ENCODE assay signal across 16 mouse cellular contexts in genomic region chr12:108450546-108450945, GRCm38 (mm10).
DNase-seq lines count a peak whose midpoint lies in the region; ATAC-seq and TF ChIP-seq lines count a peak whose summit lies in the region.
"Had no signal": no experiment of that assay in that cellular context is flagged by ENCODE, and none has a peak within 500 bp of the region (broad histone marks: within the 10 kb centered on the region; RNA-seq: fewer than 3 reads in every experiment).

No protein-coding gene starts in this region.

- H3K4me3 ChIP-seq in heart, embryonic 13.5 days: no peak overlapping the region
- H3K4me3 ChIP-seq in heart, embryonic 11.5 days (ENCODE audit: low read depth, low read length): no peak overlapping the region
- H3K4me3 ChIP-seq in lung, postnatal 0 days (ENCODE audit: low read depth, low read length): no peak overlapping the region
- no peak overlapping the region for H3K4me3 ChIP-seq in lung, adult 2 months (replicated peaks; ENCODE audit: extremely low read depth, low read depth, low read length)
- no peak overlapping the region for H3K4me3 ChIP-seq in intestine, embryonic 15.5 days (replicated peaks)
- H3K4me3 ChIP-seq in neural tube, embryonic 13.5 days: no peak overlapping the region
- H3K4me3 ChIP-seq: embryonic facial prominence, embryonic 13.5 days had no signal

- H3K9me3 ChIP-seq in heart, embryonic 13.5 days: no peaks in the 10 kb centered on the region
- no peaks in the 10 kb centered on the region for H3K9me3 ChIP-seq in heart, embryonic 11.5 days (replicated peaks; ENCODE audit: control insufficient read depth, low read length)
- no peaks in the 10 kb centered on the region for H3K9me3 ChIP-seq in lung, postnatal 0 days (ENCODE audit: low read length)
- H3K9me3 ChIP-seq in intestine, embryonic 15.5 days: no peaks in the 10 kb centered on the region
- H3K9me3 ChIP-seq in neural tube, embryonic 13.5 days: no peaks in the 10 kb centered on the region
- H3K9me3 ChIP-seq: embryonic facial prominence, embryonic 13.5 days had no signal

- H3K27ac ChIP-seq in heart, embryonic 13.5 days (replicated peaks): no peak overlapping the region
- no peak overlapping the region for H3K27ac ChIP-seq in heart, embryonic 11.5 days (ENCODE audit: low read depth, low read length)
- H3K27ac ChIP-seq in lung, postnatal 0 days (ENCODE audit: low read length): peak overlapping the region; percentile 38; the same call in 1 of the 2 replicates
- H3K27ac ChIP-seq in intestine, embryonic 15.5 days: peak overlapping the region; percentile 22; the same call in 1 of the 2 replicates
- peak overlapping the region; percentile 38; the same call in 1 of the 2 replicates for H3K27ac ChIP-seq in neural tube, embryonic 13.5 days (replicated peaks)
- H3K27ac ChIP-seq: embryonic facial prominence, embryonic 13.5 days had no signal

- no peak for TF ChIP-seq EP300 in lung, postnatal 0 days (IDR thresholded peaks at IDR 0.05)

- no peak for DNase-seq in lung, postnatal 0 days (ENCODE audit: low spot score)
- DNase-seq in lung, adult 2 months: no peak
- DNase-seq in left cerebral cortex, postnatal 14 days (ENCODE audit: low spot score in 2 of 2): no peak
- DNase-seq in heart, adult 11 months: no peak
- DNase-seq: cerebellum, adult 11-12 months; heart, adult 18-20 months; heart, postnatal 14 days; liver; right cerebral cortex, postnatal 25 days; thymus, adult 2 months had no signal

- H3K27me3 ChIP-seq in heart, embryonic 13.5 days (replicated peaks): no peaks in the 10 kb centered on the region
- H3K27me3 ChIP-seq in heart, embryonic 11.5 days (ENCODE audit: control insufficient read depth, insufficient read depth, low read length): no peaks in the 10 kb centered on the region
- no peaks in the 10 kb centered on the region for H3K27me3 ChIP-seq in lung, postnatal 0 days (replicated peaks; ENCODE audit: insufficient read depth, low read length)
- no peaks in the 10 kb centered on the region for H3K27me3 ChIP-seq in intestine, embryonic 15.5 days (replicated peaks)
- H3K27me3 ChIP-seq in neural tube, embryonic 13.5 days: no peaks in the 10 kb centered on the region
- H3K27me3 ChIP-seq: embryonic facial prominence, embryonic 13.5 days had no signal

- no peak for TF ChIP-seq POLR2A in lung, adult 2 months (IDR thresholded peaks at IDR 0.05; ENCODE audit: borderline replicate concordance, extremely low read depth, low read depth, low read length)

- no peak for ATAC-seq in heart, embryonic 13.5 days (ENCODE audit: extremely low read depth, insufficient number of reproducible peaks, low FRiP score, low TSS enrichment)
- ATAC-seq in heart, embryonic 11.5 days (replicated peaks; ENCODE audit: insufficient number of reproducible peaks, low FRiP score, low TSS enrichment): no peak
- 0 out of 2 replicates have a peak, but pooled peaks have one; percentile 14 for ATAC-seq in lung, postnatal 0 days
- no peak for ATAC-seq in intestine, embryonic 15.5 days
- 0 out of 2 replicates have a peak, but pooled peaks have one; percentile 30 for ATAC-seq in neural tube, embryonic 13.5 days (ENCODE audit: low read depth)
- ATAC-seq: forebrain, embryonic 16.5 days had no signal

- no peak for TF ChIP-seq CTCF in lung, postnatal 0 days (IDR thresholded peaks at IDR 0.05)
- no peak for TF ChIP-seq CTCF in lung, adult 2 months (IDR thresholded peaks at IDR 0.05; ENCODE audit: insufficient read depth, low read length)

- intact Hi-C loops in left cerebral cortex, postnatal 14 days (cut with DNase I): no loop called here

- no peaks in the 10 kb centered on the region for H3K36me3 ChIP-seq in heart, embryonic 13.5 days
- H3K36me3 ChIP-seq in heart, embryonic 11.5 days (ENCODE audit: control insufficient read depth, insufficient read depth, low read length): no peaks in the 10 kb centered on the region
- H3K36me3 ChIP-seq in lung, postnatal 0 days (ENCODE audit: insufficient read depth, low read length): no peaks in the 10 kb centered on the region
- no peaks in the 10 kb centered on the region for H3K36me3 ChIP-seq in intestine, embryonic 15.5 days
- H3K36me3 ChIP-seq in neural tube, embryonic 13.5 days: no peaks in the 10 kb centered on the region
- H3K36me3 ChIP-seq: embryonic facial prominence, embryonic 13.5 days had no signal

- no peak overlapping the region for H3K9ac ChIP-seq in heart, embryonic 13.5 days
- H3K9ac ChIP-seq in heart, embryonic 11.5 days (ENCODE audit: low read depth, low read length): no peak overlapping the region
- H3K9ac ChIP-seq in lung, postnatal 0 days (replicated peaks; ENCODE audit: low read depth): no peak overlapping the region
- no peak overlapping the region for H3K9ac ChIP-seq in intestine, embryonic 15.5 days
- 0 out of 2 replicates have a peak overlapping the region, but pooled peaks have one; percentile 14 for H3K9ac ChIP-seq in neural tube, embryonic 13.5 days
- H3K9ac ChIP-seq: embryonic facial prominence, embryonic 13.5 days had no signal

- peaks cover 25% of the 10 kb centered on the region for H3K4me1 ChIP-seq in heart, embryonic 13.5 days
- peaks cover 12% of the 10 kb centered on the region; the same call in 1 of the 2 replicates for H3K4me1 ChIP-seq in heart, embryonic 11.5 days (ENCODE audit: control insufficient read depth, insufficient read depth, low read length)
- H3K4me1 ChIP-seq in lung, postnatal 0 days (ENCODE audit: insufficient read depth, low read depth, low read length): peaks cover 4% of the 10 kb centered on the region; the same call in 1 of the 2 replicates
- peaks cover 10% of the 10 kb centered on the region for H3K4me1 ChIP-seq in lung, adult 2 months (ENCODE audit: control insufficient read depth, insufficient read depth, low read length)
- H3K4me1 ChIP-seq in intestine, embryonic 15.5 days (replicated peaks): peaks cover 10% of the 10 kb centered on the region
- H3K4me1 ChIP-seq in neural tube, embryonic 13.5 days (replicated peaks): peaks cover 46% of the 10 kb centered on the region

- 52% methylated on average over 5 of the region's 5 CpGs for WGBS in heart, embryonic 13.5 days
- 72% methylated on average over 5 of the region's 5 CpGs for WGBS in heart, embryonic 11.5 days (ENCODE audit: insufficient replicate concordance)
- WGBS in lung, postnatal 0 days: 48% methylated on average over 5 of the region's 5 CpGs
- WGBS in lung, adult 2 months: 54% methylated on average over 5 of the region's 5 CpGs
- WGBS in intestine, embryonic 15.5 days: 67% methylated on average over 5 of the region's 5 CpGs
- WGBS in neural tube, embryonic 13.5 days: 61% methylated on average over 5 of the region's 5 CpGs

- peak overlapping the region; percentile 14; the same call in 1 of the 2 replicates for H3K4me2 ChIP-seq in heart, embryonic 13.5 days
- H3K4me2 ChIP-seq in heart, embryonic 11.5 days: no peak overlapping the region
- H3K4me2 ChIP-seq in lung, postnatal 0 days (replicated peaks; ENCODE audit: low read depth, low read length): no peak overlapping the region
- H3K4me2 ChIP-seq in intestine, embryonic 15.5 days (replicated peaks): no peak overlapping the region
- H3K4me2 ChIP-seq in neural tube, embryonic 13.5 days: no peak overlapping the region
- H3K4me2 ChIP-seq: embryonic facial prominence, embryonic 13.5 days had no signal

Comparison
In these comparisons a context has a peak if more than half of its experiments do, and no peak if none do; other contexts are left out.
1. ATAC-seq: peak in lung, postnatal 0 days (single experiment) and neural tube, embryonic 13.5 days (single experiment); none in heart, embryonic 13.5 days (single experiment), heart, embryonic 11.5 days (single experiment) and intestine, embryonic 15.5 days (single experiment).
2. H3K27ac ChIP-seq: peak in lung, postnatal 0 days (single experiment), intestine, embryonic 15.5 days (single experiment) and neural tube, embryonic 13.5 days (single experiment); none in heart, embryonic 13.5 days (single experiment) and heart, embryonic 11.5 days (single experiment).